Mouse (Mus musculus): ENCODE data around the gene Gm9508. TPM values are rescaled to one million over a fixed set of nuclear protein-coding genes. Genes with fewer than 3 reads are reported as not detected.

Gm9508 gene
- total and polyA plus RNA-seq, 3 experiments = not detected

DNA sequence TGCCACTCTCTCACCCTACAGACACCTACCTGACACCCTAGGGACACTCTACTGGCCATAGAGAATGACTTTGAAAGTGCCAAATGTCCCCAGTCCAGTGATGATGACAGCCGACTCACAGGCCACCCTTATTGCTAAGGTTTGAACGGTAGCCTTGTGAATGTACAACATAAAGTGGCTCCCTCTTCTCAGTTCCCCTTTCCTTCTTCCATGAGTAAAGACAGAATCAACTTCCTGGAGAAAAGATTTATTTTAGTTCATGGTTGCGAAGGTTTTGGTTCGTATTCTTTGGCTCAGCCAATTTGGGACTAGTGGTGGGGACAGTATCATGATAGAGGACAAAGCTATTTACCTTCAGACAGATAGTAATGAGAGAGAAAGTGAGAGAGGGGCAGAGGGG is 41.9 kb upstream of the Gm9508 start:
- peak overlapping the region; percentile 37; the same call in 1 of the 2 replicates for H3K4me2 ChIP-seq (ENCODE audit: insufficient read depth, low read depth, poor library complexity, severe bottlenecking)
- in situ Hi-C loops (cut with MboI; ENCODE audit: low pct_ligation_motif_present, low pct_unique_long_range_greater_than_20kb, low sequenced_read_pairs) = no loop called here
- H3K9ac ChIP-seq (ENCODE audit: insufficient read depth, low read depth) = no peak overlapping the region
- peaks cover 47% of the 10 kb centered on the region for H3K27me3 ChIP-seq (replicated peaks)
- no peaks in the 10 kb centered on the region for H3K36me3 ChIP-seq (replicated peaks in 1 of 2; ENCODE audit: control insufficient read depth in 1 of 2, insufficient read depth in 1 of 2, low read length in 1 of 2)
- DNase-seq (ENCODE audit: extremely low read depth) = no peak
- peaks cover 11% of the 10 kb centered on the region for H3K9me3 ChIP-seq (replicated peaks; ENCODE audit: low read length)
- no peak overlapping the region for H3K4me3 ChIP-seq (replicated peaks in 1 of 3; ENCODE audit: low read depth in 2 of 3, low read length in 2 of 3, poor library complexity in 1 of 3)
- no peak overlapping the region for H3K27ac ChIP-seq (ENCODE audit: insufficient read depth, low read depth)
- peaks cover 0 to 5% of the 10 kb centered on the region in 2 experiments; a peak in 2 of 4 replicates for H3K4me1 ChIP-seq (ENCODE audit: control insufficient read depth in 1 of 2, insufficient read depth in 2 of 2)
- H3K79me2 ChIP-seq (replicated peaks; ENCODE audit: control insufficient read depth, extremely low read depth, insufficient read depth, poor library complexity, severe bottlenecking) = no peaks in the 10 kb centered on the region
- TF ChIP-seq MEF2A (IDR thresholded peaks at IDR 0.05; ENCODE audit: borderline replicate concordance, low read depth, low read length) (no peak), NELFE (IDR thresholded peaks at IDR 0.05; ENCODE audit: low read depth, low read length) (no peak), CHD1 (IDR thresholded peaks at IDR 0.05; ENCODE audit: low read depth, low read length) (no peak), IRF4 (IDR thresholded peaks at IDR 0.05; ENCODE audit: low read depth, low read length) (peak; percentile 57), USF1 (IDR thresholded peaks at IDR 0.05; ENCODE audit: low read depth, low read length) (no peak), CTCF (conservative IDR thresholded peaks at IDR 0.05 in 1 of 2, IDR thresholded peaks at IDR 0.05 in 1 of 2; ENCODE audit: low read depth in 2 of 2, low read length in 2 of 2) (no peak), ETS1 (conservative IDR thresholded peaks at IDR 0.05; ENCODE audit: low read depth, low read length) (no peak), JUND (conservative IDR thresholded peaks at IDR 0.05; ENCODE audit: low read depth, low read length) (no peak), TCF12 (IDR thresholded peaks at IDR 0.05; ENCODE audit: low read depth, low read length) (no peak), ZNF384 (IDR thresholded peaks at IDR 0.05; ENCODE audit: low read depth, low read length) (no peak), PAX5 (IDR thresholded peaks at IDR 0.05; ENCODE audit: low read length) (no peak), UBTF (IDR thresholded peaks at IDR 0.05; ENCODE audit: low read depth, low read length) (no peak), ZMIZ1 (IDR thresholded peaks at IDR 0.05; ENCODE audit: low read depth, low read length) (no peak), POLR2A (IDR thresholded peaks at IDR 0.05; ENCODE audit: low read depth, low read length) (no peak), ZC3H11A (IDR thresholded peaks at IDR 0.05; ENCODE audit: low read depth, low read length) (no peak), JUN (IDR thresholded peaks at IDR 0.05; ENCODE audit: insufficient read depth, low read depth, low read length) (no peak), EP300 (IDR thresholded peaks at IDR 0.05; ENCODE audit: low read length) (peak; percentile 60)
- dilution Hi-C loops (cut with MboI; ENCODE audit: extremely low pct_ligation_motif_present, extremely low pct_unique_long_range_greater_than_20kb, low sequenced_read_pairs) = no loop called here

DNA sequence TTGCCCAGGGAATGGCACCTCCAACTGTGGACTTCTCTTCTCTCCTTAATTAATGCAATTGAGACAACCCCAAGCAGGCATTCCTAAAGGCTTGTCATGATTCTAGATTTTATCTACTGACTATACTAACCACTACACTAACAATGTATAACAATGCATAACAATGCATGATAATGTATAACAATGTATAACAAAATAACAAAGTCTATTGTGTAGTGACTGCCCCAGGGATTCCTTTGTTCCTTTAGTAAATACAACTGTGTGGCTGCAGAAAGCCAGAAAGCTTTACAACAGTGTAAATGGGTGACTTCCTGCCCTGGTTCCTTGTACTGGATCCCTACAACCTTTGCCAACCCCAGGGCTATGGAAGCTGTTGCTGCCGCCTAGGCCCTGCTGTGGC is 38.9 kb upstream of the Gm9508 start:
- TF ChIP-seq MEF2A (IDR thresholded peaks at IDR 0.05; ENCODE audit: borderline replicate concordance, low read depth, low read length) (no peak), SIN3A (IDR thresholded peaks at IDR 0.05; ENCODE audit: low read length) (no peak), POLR2A (IDR thresholded peaks at IDR 0.05; ENCODE audit: low read depth, low read length) (no peak)

More for the DNA sequence above, 38.9 kb upstream of the Gm9508 start:
- Histone ChIP-seq H3K9me3 (replicated peaks; ENCODE audit: low read length) (peaks cover 12% of the 10 kb centered on the region), H3K4me3 (replicated peaks in 1 of 3; ENCODE audit: low read depth in 2 of 3, low read length in 2 of 3, poor library complexity in 1 of 3) (no peak overlapping the region), H3K27me3 (replicated peaks) (peaks cover 53% of the 10 kb centered on the region), H3K27ac (ENCODE audit: insufficient read depth, low read depth) (no peak overlapping the region), H3K4me2 (ENCODE audit: insufficient read depth, low read depth, poor library complexity, severe bottlenecking) (no peak overlapping the region), H3K36me3 (replicated peaks in 1 of 2; ENCODE audit: control insufficient read depth in 1 of 2, insufficient read depth in 1 of 2, low read length in 1 of 2) (no peaks in the 10 kb centered on the region), H3K4me1 (ENCODE audit: control insufficient read depth in 1 of 2, insufficient read depth in 2 of 2) (peaks cover 0 to 5% of the 10 kb centered on the region in 2 experiments; a peak in 2 of 4 replicates), H3K9ac (ENCODE audit: insufficient read depth, low read depth) (no peak overlapping the region), H3K79me2 (replicated peaks; ENCODE audit: control insufficient read depth, extremely low read depth, insufficient read depth, poor library complexity, severe bottlenecking) (no peaks in the 10 kb centered on the region)
- in situ Hi-C loops (cut with MboI; ENCODE audit: low pct_ligation_motif_present, low pct_unique_long_range_greater_than_20kb, low sequenced_read_pairs) (no loop called here), dilution Hi-C loops (cut with MboI; ENCODE audit: extremely low pct_ligation_motif_present, extremely low pct_unique_long_range_greater_than_20kb, low sequenced_read_pairs) (no loop called here)
- DNase-seq (ENCODE audit: extremely low read depth) = no peak
